Mouse (Mus musculus): ENCODE measurements around the gene Ccer2. TPM values are rescaled to one million over a fixed set of nuclear protein-coding genes. Genes with fewer than 3 reads are reported as not detected.

The Ccer2 gene
- polyA plus RNA-seq, 1 experiment from 2014 or later: not detected

GRCm38 (mm10) chr7:28799994-28800393 is 44.0 kb downstream of the Ccer2 start:
- ATAC-seq (replicated peaks; ENCODE audit: insufficient number of reproducible peaks, low FRiP score, low TSS enrichment): no peak
- Histone ChIP-seq H3K4me3 (ENCODE audit: low read depth, low read length) (no peak overlapping the region), H3K4me1 (ENCODE audit: control insufficient read depth, insufficient read depth, low read length) (peaks cover 29% of the 10 kb centered on the region), H3K9me3 (replicated peaks; ENCODE audit: control insufficient read depth, low read length) (no peaks in the 10 kb centered on the region), H3K9ac (ENCODE audit: low read depth, low read length) (no peak overlapping the region), H3K36me3 (ENCODE audit: control insufficient read depth, insufficient read depth, low read length) (no peaks in the 10 kb centered on the region), H3K4me2 (no peak overlapping the region), H3K27ac (ENCODE audit: low read depth, low read length) (no peak overlapping the region), H3K27me3 (ENCODE audit: control insufficient read depth, insufficient read depth, low read length) (no peaks in the 10 kb centered on the region)
- WGBS (ENCODE audit: insufficient replicate concordance): 86% methylated on average over 9 of the region's 9 CpGs

GRCm38 (mm10) chr7:28801451-28801850 is 45.5 kb downstream of the Ccer2 start:
- ATAC-seq (replicated peaks; ENCODE audit: insufficient number of reproducible peaks, low FRiP score, low TSS enrichment): no peak
- no peaks in the 10 kb centered on the region for H3K27me3 ChIP-seq (ENCODE audit: control insufficient read depth, insufficient read depth, low read length)
- H3K27ac ChIP-seq (ENCODE audit: low read depth, low read length): no peak overlapping the region
- H3K9me3 ChIP-seq (replicated peaks; ENCODE audit: control insufficient read depth, low read length): no peaks in the 10 kb centered on the region
- H3K4me2 ChIP-seq: no peak overlapping the region
- H3K36me3 ChIP-seq (ENCODE audit: control insufficient read depth, insufficient read depth, low read length): no peaks in the 10 kb centered on the region
- H3K9ac ChIP-seq (ENCODE audit: low read depth, low read length): no peak overlapping the region
- no peak overlapping the region for H3K4me3 ChIP-seq (ENCODE audit: low read depth, low read length)
- H3K4me1 ChIP-seq (ENCODE audit: control insufficient read depth, insufficient read depth, low read length): peaks cover 29% of the 10 kb centered on the region
- 69% methylated on average over 3 of the region's 3 CpGs for WGBS (ENCODE audit: insufficient replicate concordance)

GRCm38 (mm10) chr7:28801901-28802670 is 46.1 kb downstream of the Ccer2 start:
- Histone ChIP-seq H3K4me2 (peak overlapping the region; percentile 44), H3K4me3 (ENCODE audit: low read depth, low read length) (0 out of 2 replicates have a peak overlapping the region, but pooled peaks have one; percentile 6)
- 35% methylated on average over 10 of the region's 10 CpGs for WGBS (ENCODE audit: insufficient replicate concordance)

GRCm38 (mm10) chr7:28802846-28803588 is 47.0 kb downstream of the Ccer2 start:
- Histone ChIP-seq H3K4me3 (ENCODE audit: low read depth, low read length) (0 out of 2 replicates have a peak overlapping the region, but pooled peaks have one; percentile 6), H3K4me2 (peak overlapping the region; percentile 44)
- 9% methylated on average over 10 of the region's 10 CpGs for WGBS (ENCODE audit: insufficient replicate concordance)

More at GRCm38 (mm10) chr7:28801901-28802670, 46.1 kb downstream of the Ccer2 start:
- peak overlapping the region; percentile 53 for H3K9ac ChIP-seq (ENCODE audit: low read depth, low read length)
- no peaks in the 10 kb centered on the region for H3K9me3 ChIP-seq (replicated peaks; ENCODE audit: control insufficient read depth, low read length)
- peak overlapping the region; percentile 91 for H3K27ac ChIP-seq (ENCODE audit: low read depth, low read length)
- no peaks in the 10 kb centered on the region for H3K36me3 ChIP-seq (ENCODE audit: control insufficient read depth, insufficient read depth, low read length)
- H3K4me1 ChIP-seq (ENCODE audit: control insufficient read depth, insufficient read depth, low read length): peaks cover 23% of the 10 kb centered on the region
- ATAC-seq (replicated peaks; ENCODE audit: insufficient number of reproducible peaks, low FRiP score, low TSS enrichment): no peak
- no peaks in the 10 kb centered on the region for H3K27me3 ChIP-seq (ENCODE audit: control insufficient read depth, insufficient read depth, low read length)

GRCm38 (mm10) chr7:28803756-28804155 is 47.8 kb downstream of the Ccer2 start:
- H3K4me1 ChIP-seq (ENCODE audit: control insufficient read depth, insufficient read depth, low read length): peaks cover 32% of the 10 kb centered on the region
- H3K27ac ChIP-seq (ENCODE audit: low read depth, low read length): peak overlapping the region; percentile 91
- no peak overlapping the region for H3K4me2 ChIP-seq
- 0 out of 2 replicates have a peak overlapping the region, but pooled peaks have one; percentile 54 for H3K9ac ChIP-seq (ENCODE audit: low read depth, low read length)
- H3K9me3 ChIP-seq (replicated peaks; ENCODE audit: control insufficient read depth, low read length): no peaks in the 10 kb centered on the region
- no peaks in the 10 kb centered on the region for H3K36me3 ChIP-seq (ENCODE audit: control insufficient read depth, insufficient read depth, low read length)
- ATAC-seq (replicated peaks; ENCODE audit: insufficient number of reproducible peaks, low FRiP score, low TSS enrichment): no peak
- 51% methylated on average over 4 of the region's 4 CpGs for WGBS (ENCODE audit: insufficient replicate concordance)
- H3K4me3 ChIP-seq (ENCODE audit: low read depth, low read length): no peak overlapping the region
- no peaks in the 10 kb centered on the region for H3K27me3 ChIP-seq (ENCODE audit: control insufficient read depth, insufficient read depth, low read length)

More at GRCm38 (mm10) chr7:28802846-28803588, 47.0 kb downstream of the Ccer2 start:
- H3K27me3 ChIP-seq (ENCODE audit: control insufficient read depth, insufficient read depth, low read length): no peaks in the 10 kb centered on the region
- H3K27ac ChIP-seq (ENCODE audit: low read depth, low read length): peak overlapping the region; percentile 91
- peak overlapping the region; percentile 54; the same call in 1 of the 2 replicates for H3K9ac ChIP-seq (ENCODE audit: low read depth, low read length)
- peaks cover 28% of the 10 kb centered on the region for H3K4me1 ChIP-seq (ENCODE audit: control insufficient read depth, insufficient read depth, low read length)
- ATAC-seq (replicated peaks; ENCODE audit: insufficient number of reproducible peaks, low FRiP score, low TSS enrichment): peak; percentile 56; the same call in 1 of the 2 replicates
- H3K36me3 ChIP-seq (ENCODE audit: control insufficient read depth, insufficient read depth, low read length): no peaks in the 10 kb centered on the region
- H3K9me3 ChIP-seq (replicated peaks; ENCODE audit: control insufficient read depth, low read length): no peaks in the 10 kb centered on the region

GRCm38 (mm10) chr7:28806869-28807268 is 50.9 kb downstream of the Ccer2 start:
- Histone ChIP-seq H3K4me1 (ENCODE audit: control insufficient read depth, insufficient read depth, low read length) (peaks cover 31% of the 10 kb centered on the region), H3K36me3 (ENCODE audit: control insufficient read depth, insufficient read depth, low read length) (no peaks in the 10 kb centered on the region), H3K27ac (ENCODE audit: low read depth, low read length) (no peak overlapping the region; the same call in 1 of the 2 replicates), H3K9ac (ENCODE audit: low read depth, low read length) (no peak overlapping the region), H3K9me3 (replicated peaks; ENCODE audit: control insufficient read depth, low read length) (no peaks in the 10 kb centered on the region), H3K4me2 (no peak overlapping the region), H3K27me3 (ENCODE audit: control insufficient read depth, insufficient read depth, low read length) (no peaks in the 10 kb centered on the region), H3K4me3 (ENCODE audit: low read depth, low read length) (no peak overlapping the region)
- 77% methylated on average over 4 of the region's 4 CpGs for WGBS (ENCODE audit: insufficient replicate concordance)
- ATAC-seq (replicated peaks; ENCODE audit: insufficient number of reproducible peaks, low FRiP score, low TSS enrichment): no peak

GRCm38 (mm10) chr7:28807641-28808220 is 51.8 kb downstream of the Ccer2 start:
- Histone ChIP-seq H3K36me3 (ENCODE audit: control insufficient read depth, insufficient read depth, low read length) (peaks cover 3% of the 10 kb centered on the region; the same call in 1 of the 2 replicates), H3K4me2 (peak overlapping the region; percentile 97), H3K27me3 (ENCODE audit: control insufficient read depth, insufficient read depth, low read length) (no peaks in the 10 kb centered on the region), H3K4me3 (ENCODE audit: low read depth, low read length) (peak overlapping the region; percentile 82), H3K9me3 (replicated peaks; ENCODE audit: control insufficient read depth, low read length) (no peaks in the 10 kb centered on the region), H3K4me1 (ENCODE audit: control insufficient read depth, insufficient read depth, low read length) (peaks cover 30% of the 10 kb centered on the region), H3K9ac (ENCODE audit: low read depth, low read length) (peak overlapping the region; percentile 98), H3K27ac (ENCODE audit: low read depth, low read length) (peak overlapping the region; percentile 100)
- ATAC-seq (replicated peaks; ENCODE audit: insufficient number of reproducible peaks, low FRiP score, low TSS enrichment): no peak
- WGBS (ENCODE audit: insufficient replicate concordance): 46% methylated on average over 6 of the region's 8 CpGs

- peaks cover 30% of the 10 kb centered on the region for H3K4me1 ChIP-seq (ENCODE audit: control insufficient read depth, insufficient read depth, low read length)
- H3K27me3 ChIP-seq (ENCODE audit: control insufficient read depth, insufficient read depth, low read length): no peaks in the 10 kb centered on the region
- H3K9ac ChIP-seq (ENCODE audit: low read depth, low read length): peak within 1 kb of the TSS; percentile 98
- peak within 1 kb of the TSS; percentile 100 for H3K27ac ChIP-seq (ENCODE audit: low read depth, low read length)
- no peaks in the 10 kb centered on the region for H3K9me3 ChIP-seq (replicated peaks; ENCODE audit: control insufficient read depth, low read length)
- 3% methylated on average over 28 of the region's 35 CpGs for WGBS (ENCODE audit: insufficient replicate concordance)
- H3K36me3 ChIP-seq (ENCODE audit: control insufficient read depth, insufficient read depth, low read length): peaks cover 7% of the 10 kb centered on the region
- H3K4me3 ChIP-seq (ENCODE audit: low read depth, low read length): peak within 1 kb of the TSS; percentile 82
- ATAC-seq (replicated peaks; ENCODE audit: insufficient number of reproducible peaks, low FRiP score, low TSS enrichment): peak; percentile 7; the same call in 1 of the 2 replicates
- H3K4me2 ChIP-seq: peak within 1 kb of the TSS; percentile 97
Observed at GRCm38 (mm10) chr7:28808221-28808941, 52.4 kb downstream of the Ccer2 start, which contains the start of gene Hnrnpl. Hnrnpl (plus strand) TSS chr7:28808541.
